Mouse (Mus musculus) hindbrain, postnatal 0 days (tissue): ENCODE measurements at regions not wholly inside any gene's neighbourhood (a gene's known extent, or its start where the extent isn't known, plus 50 kb on each side); places are given as distances from the start of the nearest gene placed in this dataset.
"Not testable (repeated sequence)": the region's sequence is repeated elsewhere in the genome, so short reads cannot be mapped to it uniquely, and the experiment has no call there.

ENCODE experiments used
- ATAC-seq: fragments of 200-750 bp; cut with Nextera tagmentation; 2 replicates; pipeline ENCODE4 v1.8.0; 2017; ENCODE audit warnings: mild to moderate bottlenecking, moderate TSS enrichment, moderate library complexity
- DNase-seq: peaks from one replicate; pipeline ENCODE4 v3.0.0-alpha.2; 2015; ENCODE audit warnings: low spot score
- H3K27ac ChIP-seq: fragments of 300-500 bp; sonication (generic); 2 replicates; pipeline ENCODE4 v1.5.1; 2014; ENCODE audit warnings: mild to moderate bottlenecking
- H3K27me3 ChIP-seq: fragments of 300-500 bp; sonication (generic); 2 replicates; pipeline ENCODE4 v1.6.1; 2014; ENCODE audit warnings: low read length, mixed read lengths; ENCODE audit not compliant: insufficient read depth
- H3K36me3 ChIP-seq: fragments of 300-500 bp; sonication (generic); 2 replicates; pipeline ENCODE4 v1.6.1; 2014; ENCODE audit warnings: low read length, mixed read lengths; ENCODE audit not compliant: insufficient read depth
- H3K4me1 ChIP-seq: fragments of 300-500 bp; sonication (generic); 2 replicates; pipeline ENCODE4 v1.6.1; 2014; ENCODE audit warnings: antibody characterized with exemption, low read length, mixed read lengths; ENCODE audit not compliant: insufficient read depth
- H3K4me2 ChIP-seq: fragments of 300-500 bp; sonication (generic); 2 replicates; pipeline ENCODE4 v1.6.1; 2014; ENCODE audit warnings: low read depth, mild to moderate bottlenecking, low read length, moderate library complexity, mixed read lengths
- H3K4me3 ChIP-seq: fragments of 300-500 bp; sonication (generic); 2 replicates; pipeline ENCODE4 v1.5.1; 2014; ENCODE audit warnings: low read length
- H3K9ac ChIP-seq: fragments of 300-500 bp; sonication (generic); replicated peaks from 2 replicates; pipeline ENCODE4 v1.6.1; 2014; ENCODE audit warnings: mild to moderate bottlenecking, low read length, moderate library complexity, mixed read lengths
- H3K9me3 ChIP-seq: fragments of 300-500 bp; sonication (generic); 2 replicates; pipeline ENCODE4 v1.6.1; 2016; ENCODE audit warnings: low read length, mixed read lengths
- CTCF ChIP-seq: IDR thresholded peaks from 2 replicates; pipeline ENCODE4 v1.5.1; 2016; ENCODE audit warnings: antibody characterized with exemption, control low read depth, low read depth
- WGBS: fragments of 180-500 bp; shearing (Covaris S2); extraction: QIAGEN DNeasy Blood & Tissue Kit; methylation state at CpG from one replicate; pipeline ENCODE4 v1.1.7; 2014; 5-methylcytosine and 5-hydroxymethylcytosine counted together

- 45% methylated on average over 7 of the region's 7 CpGs for WGBS
- no peak overlapping the region for H3K4me3 ChIP-seq
- H3K4me2 ChIP-seq, result no peak overlapping the region
- DNase-seq, result no peak
- no peaks in the 10 kb centered on the region for H3K27me3 ChIP-seq
- H3K27ac ChIP-seq, result no peak overlapping the region
- H3K36me3 ChIP-seq, result no peaks in the 10 kb centered on the region
- no peaks in the 10 kb centered on the region for H3K9me3 ChIP-seq
- H3K9ac ChIP-seq, result no peak overlapping the region
- no peak for TF ChIP-seq CTCF
- no peak for ATAC-seq
- no peaks in the 10 kb centered on the region for H3K4me1 ChIP-seq
These were observed 125.1 kb upstream of the Cobl start for GRCm38 (mm10) chr11:12589757-12590373.

GRCm38 (mm10) chr11:12584851-12585680, 120.3 kb upstream of the Cobl start:
- not testable (repeated sequence) for H3K27ac ChIP-seq, H3K4me3 ChIP-seq, DNase-seq, H3K4me1 ChIP-seq, H3K4me2 ChIP-seq, ATAC-seq, H3K9me3 ChIP-seq, H3K9ac ChIP-seq, H3K36me3 ChIP-seq, H3K27me3 ChIP-seq
- 63% methylated on average over 2 of the region's 2 CpGs for WGBS

DNA sequence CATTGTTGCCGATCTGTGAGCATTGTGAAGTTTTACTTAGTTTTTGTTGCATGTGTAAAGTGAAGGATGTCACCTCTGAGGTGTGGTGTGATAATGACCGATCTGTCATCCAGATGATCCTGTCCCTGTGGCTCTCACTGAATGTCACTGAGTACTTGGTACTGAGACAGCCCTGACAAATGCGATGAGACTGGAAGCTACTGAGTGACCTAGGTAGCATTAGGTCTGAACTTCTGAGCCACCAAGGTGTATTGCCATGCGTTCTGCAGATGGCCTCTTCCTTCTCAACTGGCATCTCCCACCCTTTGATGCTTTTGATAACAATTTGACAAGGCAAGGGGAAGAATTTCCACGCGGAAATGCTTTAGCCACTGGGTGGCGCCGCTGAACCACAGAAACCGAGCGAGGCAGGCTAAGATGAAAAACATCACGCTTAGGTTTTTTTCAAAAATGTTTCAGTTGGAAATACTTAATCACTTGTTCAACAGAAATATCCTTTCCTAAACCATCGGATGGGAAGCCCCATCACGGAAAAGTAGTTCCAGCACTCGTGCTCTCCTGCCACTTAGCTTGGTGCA, 114.3 kb upstream of the Cobl start:
- H3K4me3 ChIP-seq, result no peak overlapping the region
- no peak overlapping the region for H3K9ac ChIP-seq
- H3K36me3 ChIP-seq, result no peaks in the 10 kb centered on the region
- 0 out of 2 replicates have a peak overlapping the region, but pooled peaks have one; percentile 19 for H3K4me2 ChIP-seq
- peak; percentile 87 for DNase-seq
- 35% methylated on average over 14 of the region's 14 CpGs for WGBS
- H3K27me3 ChIP-seq, result no peaks in the 10 kb centered on the region
- H3K9me3 ChIP-seq, result no peaks in the 10 kb centered on the region
- peak; percentile 89 for TF ChIP-seq CTCF
- no peaks in the 10 kb centered on the region for H3K4me1 ChIP-seq
- no peak overlapping the region for H3K27ac ChIP-seq
- ATAC-seq, result 0 out of 2 replicates have a peak, but pooled peaks have one; percentile 53

- WGBS, result 70% methylated on average over 5 of the region's 5 CpGs
- no peak overlapping the region for H3K4me2 ChIP-seq
- no peak overlapping the region for H3K27ac ChIP-seq
- no peaks in the 10 kb centered on the region for H3K27me3 ChIP-seq
- no peak for DNase-seq
- H3K36me3 ChIP-seq, result no peaks in the 10 kb centered on the region
- no peaks in the 10 kb centered on the region for H3K9me3 ChIP-seq
- TF ChIP-seq CTCF, result no peak
- no peaks in the 10 kb centered on the region for H3K4me1 ChIP-seq
- no peak overlapping the region for H3K4me3 ChIP-seq
- peak; percentile 40; the same call in 1 of the 2 replicates for ATAC-seq
- no peak overlapping the region for H3K9ac ChIP-seq
These were observed 94.9 kb upstream of the Cobl start for GRCm38 (mm10) chr11:12559663-12560062.

DNA sequence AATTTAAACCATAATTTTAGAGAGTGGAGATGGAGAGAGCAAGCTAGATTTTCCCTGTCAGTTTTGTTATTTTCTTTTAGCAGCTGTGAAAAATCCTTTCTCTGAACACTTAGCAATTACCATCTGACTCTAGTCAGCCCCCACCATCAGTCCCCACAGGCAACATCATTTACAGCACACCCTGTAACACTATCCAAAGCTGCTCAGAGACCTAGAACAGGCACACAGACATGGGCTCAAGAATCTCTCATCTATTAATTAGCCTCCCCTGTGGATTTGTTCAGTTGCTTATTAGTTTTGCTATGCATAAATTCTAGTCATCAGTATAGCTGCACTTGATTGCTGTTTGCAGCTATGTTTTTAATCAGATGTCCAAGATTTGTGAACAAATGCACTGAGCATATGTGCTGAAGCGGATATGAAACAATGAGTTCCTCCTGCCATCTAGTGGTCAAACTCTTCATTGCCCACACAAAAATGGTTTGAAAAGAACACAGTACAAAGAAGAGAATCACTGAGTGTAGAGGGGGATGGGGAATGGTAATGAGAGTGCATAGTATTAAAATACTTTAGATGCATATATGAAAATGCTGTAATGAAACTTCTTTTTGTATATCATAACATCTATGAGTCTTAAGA, 94.4 kb upstream of the Cobl start:
- Histone ChIP-seq H3K27ac (no peak overlapping the region), H3K4me2 (no peak overlapping the region), H3K9me3 (no peaks in the 10 kb centered on the region), H3K36me3 (no peaks in the 10 kb centered on the region), H3K4me1 (no peaks in the 10 kb centered on the region), H3K4me3 (no peak overlapping the region), H3K9ac (no peak overlapping the region), H3K27me3 (no peaks in the 10 kb centered on the region)
- ATAC-seq, result peak; percentile 89
- peak; percentile 88 for TF ChIP-seq CTCF
- DNase-seq, result peak; percentile 88
- WGBS, result 15% methylated on average over 1 of the region's 1 CpGs

DNA sequence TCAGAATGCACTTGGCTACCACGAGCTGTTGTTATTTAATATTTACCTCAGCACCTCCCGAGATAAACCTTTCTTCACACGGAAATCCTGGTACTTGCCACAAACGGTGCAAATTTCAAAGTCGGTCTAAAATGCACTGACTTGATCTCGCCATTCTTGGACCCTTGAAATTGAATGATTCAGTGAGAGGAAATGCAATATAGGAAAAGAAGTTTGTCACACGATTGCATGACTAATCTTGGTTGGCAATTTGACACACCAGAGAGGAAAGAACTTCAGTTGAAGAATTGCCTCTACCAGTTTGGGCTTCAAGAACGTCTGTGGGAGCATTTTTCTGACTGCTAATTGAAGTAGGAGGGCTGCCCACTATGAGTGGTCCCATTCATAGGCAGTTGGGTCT, 93.4 kb upstream of the Cobl start:
- H3K4me3 ChIP-seq, result no peak overlapping the region
- DNase-seq, result no peak

More for the DNA sequence above, 93.4 kb upstream of the Cobl start:
- TF ChIP-seq CTCF, result no peak
- Histone ChIP-seq H3K9ac (no peak overlapping the region), H3K27me3 (no peaks in the 10 kb centered on the region), H3K9me3 (no peaks in the 10 kb centered on the region), H3K4me1 (no peaks in the 10 kb centered on the region), H3K36me3 (no peaks in the 10 kb centered on the region), H3K27ac (no peak overlapping the region), H3K4me2 (no peak overlapping the region)
- WGBS, result 74% methylated on average over 8 of the region's 8 CpGs
- no peak for ATAC-seq
